Mouse (Mus musculus) cerebellum, postnatal 10 days (tissue): ENCODE data around the gene Diras2.

Experiments used
- DNase-seq, 2 experiments: peaks; one replicate each; pipeline ENCODE4 v3.0.0; 2021; ENCODE audit warnings: mixed read lengths in 2 of 2

Diras2 gene

GRCm38 (mm10) chr13:52457177-52457888, 73.7 kb downstream of the Diras2 start:
- peak; percentile 70 to 75 for DNase-seq

- peak; percentile 83 to 87 for DNase-seq
Measured at GRCm38 (mm10) chr13:52455329-52455728, 75.8 kb downstream of the Diras2 start.

- peak in 1 of 2 experiments; percentile 51 for DNase-seq
Measured at GRCm38 (mm10) chr13:52454708-52455250, 76.3 kb downstream of the Diras2 start.
